Mouse (Mus musculus): ENCODE data around the gene Olfr1032. TPM values are rescaled to one million over a fixed set of nuclear protein-coding genes. Genes with fewer than 3 reads are reported as not detected.
"Not testable (repeated sequence)": the region's sequence is repeated elsewhere in the genome, so short reads cannot be mapped to it uniquely, and the experiment has no call there.

Gene Olfr1032
- polyA plus RNA-seq (2012; rRNA removed), result not detected in 2 replicates

GRCm38 (mm10) chr2:86005240-86005639, at the start of gene Olfr1032:
TSS of gene Olfr1032 (plus strand) at chr2:86005540.
- no peak within 1 kb of the TSS for H3K4me3 ChIP-seq (ENCODE audit: insufficient read depth, low read length)

GRCm38 (mm10) chr2:85973595-85973994, 31.7 kb upstream of the Olfr1032 start, which contains the start of gene Olfr1029:
TSS of gene Olfr1029 (plus strand) at chr2:85973895.
- Histone ChIP-seq H3K27ac (ENCODE audit: insufficient read depth, low read length) (no peak within 1 kb of the TSS), H3K4me1 (ENCODE audit: control insufficient read depth, insufficient read depth, low read length) (no peaks in the 10 kb centered on the region), H3K4me3 (ENCODE audit: insufficient read depth, low read length) (no peak within 1 kb of the TSS)
- TF ChIP-seq CTCF (IDR thresholded peaks at IDR 0.05; ENCODE audit: extremely low read depth, insufficient read depth, low read length) (no peak), POLR2A (IDR thresholded peaks at IDR 0.05; ENCODE audit: extremely low read depth, insufficient read depth, low read length) (no peak)

More at GRCm38 (mm10) chr2:86005240-86005639, at the start of gene Olfr1032:
- no peak for TF ChIP-seq POLR2A (IDR thresholded peaks at IDR 0.05; ENCODE audit: extremely low read depth, insufficient read depth, low read length)
- TF ChIP-seq CTCF (IDR thresholded peaks at IDR 0.05; ENCODE audit: extremely low read depth, insufficient read depth, low read length), result no peak
- Histone ChIP-seq H3K27ac (ENCODE audit: insufficient read depth, low read length) (no peak within 1 kb of the TSS), H3K4me1 (ENCODE audit: control insufficient read depth, insufficient read depth, low read length) (no peaks in the 10 kb centered on the region)

- no peak within 1 kb of the TSS for H3K27ac ChIP-seq (ENCODE audit: insufficient read depth, low read length)
- no peaks in the 10 kb centered on the region for H3K4me1 ChIP-seq (ENCODE audit: control insufficient read depth, insufficient read depth, low read length)
These were observed 26.4 kb upstream of the Olfr1032 start, which contains the start of gene Olfr1030 for GRCm38 (mm10) chr2:85978976-85979375. TSS of gene Olfr1030 (plus strand) at chr2:85979276.

GRCm38 (mm10) chr2:85990004-85990403, 15.3 kb upstream of the Olfr1032 start, which contains the start of gene Olfr1031:
TSS of gene Olfr1031 (plus strand) at chr2:85990304.
- no peak within 1 kb of the TSS for H3K4me3 ChIP-seq (ENCODE audit: insufficient read depth, low read length)
- no peaks in the 10 kb centered on the region for H3K4me1 ChIP-seq (ENCODE audit: control insufficient read depth, insufficient read depth, low read length)
- TF ChIP-seq CTCF (IDR thresholded peaks at IDR 0.05; ENCODE audit: extremely low read depth, insufficient read depth, low read length) (no peak), POLR2A (IDR thresholded peaks at IDR 0.05; ENCODE audit: extremely low read depth, insufficient read depth, low read length) (no peak)
- H3K27ac ChIP-seq (ENCODE audit: insufficient read depth, low read length), result no peak within 1 kb of the TSS

More at GRCm38 (mm10) chr2:85978976-85979375, 26.4 kb upstream of the Olfr1032 start, which contains the start of gene Olfr1030:
- no peak within 1 kb of the TSS for H3K4me3 ChIP-seq (ENCODE audit: insufficient read depth, low read length)
- TF ChIP-seq POLR2A (IDR thresholded peaks at IDR 0.05; ENCODE audit: extremely low read depth, insufficient read depth, low read length) (no peak), CTCF (IDR thresholded peaks at IDR 0.05; ENCODE audit: extremely low read depth, insufficient read depth, low read length) (no peak)

- not testable (repeated sequence) for H3K4me1 ChIP-seq (ENCODE audit: control insufficient read depth, insufficient read depth, low read length); H3K27ac ChIP-seq (ENCODE audit: insufficient read depth, low read length)
- peak within 1 kb of the TSS; percentile 39; the same call in 1 of the 2 replicates for H3K4me3 ChIP-seq (ENCODE audit: insufficient read depth, low read length)
These were observed 15.1 kb downstream of the Olfr1032 start, which contains the start of gene Olfr1033 for GRCm38 (mm10) chr2:86020406-86020805. TSS of gene Olfr1033 (plus strand) at chr2:86020633.

GRCm38 (mm10) chr2:86021518-86021917, 16.2 kb downstream of the Olfr1032 start:
- not testable (repeated sequence) for H3K4me1 ChIP-seq (ENCODE audit: control insufficient read depth, insufficient read depth, low read length); H3K27ac ChIP-seq (ENCODE audit: insufficient read depth, low read length); H3K4me3 ChIP-seq (ENCODE audit: insufficient read depth, low read length)

GRCm38 (mm10) chr2:86045561-86045960, 40.2 kb downstream of the Olfr1032 start, which contains the start of gene Olfr1034:
TSS of gene Olfr1034 (plus strand) at chr2:86045861.
- Histone ChIP-seq H3K27ac (ENCODE audit: insufficient read depth, low read length) (no peak within 1 kb of the TSS), H3K4me3 (ENCODE audit: insufficient read depth, low read length) (no peak within 1 kb of the TSS), H3K4me1 (ENCODE audit: control insufficient read depth, insufficient read depth, low read length) (no peaks in the 10 kb centered on the region)
- no peak for TF ChIP-seq CTCF (IDR thresholded peaks at IDR 0.05; ENCODE audit: extremely low read depth, insufficient read depth, low read length)
- TF ChIP-seq POLR2A (IDR thresholded peaks at IDR 0.05; ENCODE audit: extremely low read depth, insufficient read depth, low read length), result no peak

GRCm38 (mm10) chr2:86050777-86051176, 45.4 kb downstream of the Olfr1032 start:
- H3K4me1 ChIP-seq (ENCODE audit: control insufficient read depth, insufficient read depth, low read length); H3K27ac ChIP-seq (ENCODE audit: insufficient read depth, low read length); H3K4me3 ChIP-seq (ENCODE audit: insufficient read depth, low read length): not testable (repeated sequence)

Other genes with a start within 250 kb of the Olfr1032 start
- not detected in 2 replicates for gene Olfr1012, start 242.8 kb upstream of the Olfr1032 start, polyA plus RNA-seq (2012; rRNA removed)
- gene Olfr1013, start 238.4 kb upstream of the Olfr1032 start, polyA plus RNA-seq (2012; rRNA removed), result not detected in 2 replicates
- not detected in 2 replicates for gene Olfr1014, start 232.8 kb upstream of the Olfr1032 start, polyA plus RNA-seq (2012; rRNA removed)
- gene Olfr1015, start 223.5 kb upstream of the Olfr1032 start, polyA plus RNA-seq (2012; rRNA removed), result not detected in 2 replicates
- gene Olfr1016, start 203.0 kb upstream of the Olfr1032 start, polyA plus RNA-seq (2012; rRNA removed), result not detected in 2 replicates
- gene Olfr1018, start 187.1 kb upstream of the Olfr1032 start, polyA plus RNA-seq (2012; rRNA removed), result not detected in 2 replicates
- gene Olfr1019, start 160.1 kb upstream of the Olfr1032 start, polyA plus RNA-seq (2012; rRNA removed), result not detected in 2 replicates
- gene Olfr1020, start 158.5 kb upstream of the Olfr1032 start, polyA plus RNA-seq (2012; rRNA removed), result not detected in 2 replicates
- not detected in 2 replicates for gene Olfr1022, start 136.9 kb upstream of the Olfr1032 start, polyA plus RNA-seq (2012; rRNA removed)
- gene Olfr1023, start 119.9 kb upstream of the Olfr1032 start, polyA plus RNA-seq (2012; rRNA removed), result not detected in 2 replicates
- gene Olfr1024, start 100.5 kb upstream of the Olfr1032 start, polyA plus RNA-seq (2012; rRNA removed), result not detected in 2 replicates
- not detected in 2 replicates for gene Olfr1025-ps1, start 90.3 kb upstream of the Olfr1032 start, polyA plus RNA-seq (2012; rRNA removed)
- gene Olfr1026, start 84.0 kb upstream of the Olfr1032 start, polyA plus RNA-seq (2012; rRNA removed), result not detected in 2 replicates
- gene Olfr1028, start 55.1 kb upstream of the Olfr1032 start, polyA plus RNA-seq (2012; rRNA removed), result not detected in 2 replicates
- 0.06 TPM in 1 of 2 replicates, not detected in the other for gene Olfr1029, start 31.6 kb upstream of the Olfr1032 start, polyA plus RNA-seq (2012; rRNA removed)
- gene Olfr1030, start 26.3 kb upstream of the Olfr1032 start, polyA plus RNA-seq (2012; rRNA removed), result not detected in 2 replicates
- gene Olfr1031, start 15.2 kb upstream of the Olfr1032 start, polyA plus RNA-seq (2012; rRNA removed), result not detected in 2 replicates
- gene Olfr1033, start 15.1 kb downstream of the Olfr1032 start, polyA plus RNA-seq (2012; rRNA removed), result 0.13 and 0.17 TPM in 2 replicates
- 0.02 TPM in 1 of 2 replicates, not detected in the other for gene Olfr1034, start 40.3 kb downstream of the Olfr1032 start, polyA plus RNA-seq (2012; rRNA removed)
- not detected in 2 replicates for gene Olfr1036, start 68.5 kb downstream of the Olfr1032 start, polyA plus RNA-seq (2012; rRNA removed)
- not detected in 2 replicates for gene Olfr1037, start 81.8 kb downstream of the Olfr1032 start, polyA plus RNA-seq (2012; rRNA removed)
- not detected in 2 replicates for gene Olfr1039, start 130.4 kb downstream of the Olfr1032 start, polyA plus RNA-seq (2012; rRNA removed)
- gene Olfr1040, start 141.2 kb downstream of the Olfr1032 start, polyA plus RNA-seq (2012; rRNA removed), result not detected in 2 replicates
- not detected in 2 replicates for gene Olfr1042, start 156.3 kb downstream of the Olfr1032 start, polyA plus RNA-seq (2012; rRNA removed)
- not detected in 2 replicates for gene Olfr1043, start 162.0 kb downstream of the Olfr1032 start, polyA plus RNA-seq (2012; rRNA removed)
- not detected in 2 replicates for gene Olfr1044, start 172.3 kb downstream of the Olfr1032 start, polyA plus RNA-seq (2012; rRNA removed)
- not detected in 2 replicates for gene Olfr52, start 180.1 kb downstream of the Olfr1032 start, polyA plus RNA-seq (2012; rRNA removed)
- gene Olfr1045, start 197.5 kb downstream of the Olfr1032 start, polyA plus RNA-seq (2012; rRNA removed), result not detected in 2 replicates
- gene Olfr1046, start 213.8 kb downstream of the Olfr1032 start, polyA plus RNA-seq (2012; rRNA removed), result not detected in 2 replicates
- gene Olfr1047, start 225.9 kb downstream of the Olfr1032 start, polyA plus RNA-seq (2012; rRNA removed), result not detected in 2 replicates
- not detected in 2 replicates for gene Olfr1048, start 234.7 kb downstream of the Olfr1032 start, polyA plus RNA-seq (2012; rRNA removed)

Data from cortical plate, adult 2 months (tissue).